Mouse (Mus musculus): Measurements from ENCODE around the gene Tcf25.

- no peak for TF ChIP-seq CTCF (IDR thresholded peaks at IDR 0.05; ENCODE audit: low read depth, low read length)
- no peak for TF ChIP-seq EP300 (IDR thresholded peaks at IDR 0.05; ENCODE audit: insufficient read depth, low read depth, low read length)
- TF ChIP-seq POLR2A (IDR thresholded peaks at IDR 0.05; ENCODE audit: insufficient read depth, low read length), result no peak
Observed at GRCm38 (mm10) chr8:123331301-123331700, 42.3 kb upstream of the Tcf25 start.
